Mouse (Mus musculus): ENCODE data around the gene Rftn1. TPM values are rescaled to one million over a fixed set of nuclear protein-coding genes. Genes with fewer than 3 reads are reported as not detected.

Gene Rftn1
- total RNA-seq, 1 experiment = 5.0 TPM

- no peak for TF ChIP-seq ZC3H11A (IDR thresholded peaks at IDR 0.05; ENCODE audit: borderline replicate concordance, low read depth, low read length)
- no peak for TF ChIP-seq MAFK (IDR thresholded peaks at IDR 0.05; ENCODE audit: insufficient read depth, low read depth, low read length)
- TF ChIP-seq ZNF384 (IDR thresholded peaks at IDR 0.05; ENCODE audit: low read depth, low read length) = no peak
- TF ChIP-seq HCFC1 (IDR thresholded peaks at IDR 0.05; ENCODE audit: borderline replicate concordance, insufficient read depth, low read length) = no peak
- TF ChIP-seq CHD2 (IDR thresholded peaks at IDR 0.05; ENCODE audit: low read depth, low read length) = no peak
Measured at GRCm38 (mm10) chr17:50106811-50107210, 83.7 kb downstream of the Rftn1 start.

GRCm38 (mm10) chr17:50104131-50104530 lies 86.3 kb downstream of the Rftn1 start:
- in situ Hi-C loops (cut with MboI; ENCODE audit: low sequenced_read_pairs in 2 of 2, unreplicated experiment in 2 of 2) = no loop called here
- no peaks in the 10 kb centered on the region for H3K4me1 ChIP-seq (ENCODE audit: control insufficient read depth in 2 of 2, insufficient read depth in 2 of 2, low read length in 2 of 2, poor library complexity in 1 of 2)
- no peak overlapping the region for H3K27ac ChIP-seq (ENCODE audit: insufficient read depth, low read depth, low read length, poor library complexity, severe bottlenecking)
- no peaks in the 10 kb centered on the region for H3K9me3 ChIP-seq (ENCODE audit: control insufficient read depth, insufficient read depth, low read depth, low read length)
- TF ChIP-seq ZNF384 (IDR thresholded peaks at IDR 0.05; ENCODE audit: low read depth, low read length) (no peak), MAFK (IDR thresholded peaks at IDR 0.05; ENCODE audit: insufficient read depth, low read depth, low read length) (no peak), CHD2 (IDR thresholded peaks at IDR 0.05; ENCODE audit: low read depth, low read length) (no peak), HCFC1 (IDR thresholded peaks at IDR 0.05; ENCODE audit: borderline replicate concordance, insufficient read depth, low read length) (no peak), ZC3H11A (IDR thresholded peaks at IDR 0.05; ENCODE audit: borderline replicate concordance, low read depth, low read length) (no peak)
- H3K4me3 ChIP-seq (ENCODE audit: insufficient read depth in 1 of 2, low read depth in 1 of 2, low read length in 2 of 2, poor library complexity in 1 of 2, severe bottlenecking in 1 of 2) = no peak overlapping the region
- DNase-seq (ENCODE audit: low read depth, low spot score) = no peak
- no peak overlapping the region for H3K9ac ChIP-seq (ENCODE audit: insufficient read depth, low read depth, low read length, poor library complexity, severe bottlenecking)
- H3K36me3 ChIP-seq (ENCODE audit: control insufficient read depth, insufficient read depth, low read length, poor library complexity, severe bottlenecking) = no peaks in the 10 kb centered on the region

More at GRCm38 (mm10) chr17:50106811-50107210, 83.7 kb downstream of the Rftn1 start:
- Histone ChIP-seq H3K4me3 (ENCODE audit: insufficient read depth in 1 of 2, low read depth in 1 of 2, low read length in 2 of 2, poor library complexity in 1 of 2, severe bottlenecking in 1 of 2) (no peak overlapping the region), H3K27ac (ENCODE audit: insufficient read depth, low read depth, low read length, poor library complexity, severe bottlenecking) (no peak overlapping the region), H3K4me1 (ENCODE audit: control insufficient read depth in 2 of 2, insufficient read depth in 2 of 2, low read length in 2 of 2, poor library complexity in 1 of 2) (no peaks in the 10 kb centered on the region), H3K9me3 (ENCODE audit: control insufficient read depth, insufficient read depth, low read depth, low read length) (no peaks in the 10 kb centered on the region), H3K9ac (ENCODE audit: insufficient read depth, low read depth, low read length, poor library complexity, severe bottlenecking) (no peak overlapping the region), H3K36me3 (ENCODE audit: control insufficient read depth, insufficient read depth, low read length, poor library complexity, severe bottlenecking) (no peaks in the 10 kb centered on the region)
- in situ Hi-C loops (cut with MboI; ENCODE audit: low sequenced_read_pairs in 2 of 2, unreplicated experiment in 2 of 2) = no loop called here
- no peak for DNase-seq (ENCODE audit: low read depth, low spot score)

GRCm38 (mm10) chr17:50101416-50101815 lies 89.1 kb downstream of the Rftn1 start:
- H3K4me3 ChIP-seq (ENCODE audit: insufficient read depth in 1 of 2, low read depth in 1 of 2, low read length in 2 of 2, poor library complexity in 1 of 2, severe bottlenecking in 1 of 2) = no peak overlapping the region
- no peaks in the 10 kb centered on the region for H3K4me1 ChIP-seq (ENCODE audit: control insufficient read depth in 2 of 2, insufficient read depth in 2 of 2, low read length in 2 of 2, poor library complexity in 1 of 2)
- no peaks in the 10 kb centered on the region for H3K9me3 ChIP-seq (ENCODE audit: control insufficient read depth, insufficient read depth, low read depth, low read length)
- no peak for DNase-seq (ENCODE audit: low read depth, low spot score)
- no peaks in the 10 kb centered on the region for H3K36me3 ChIP-seq (ENCODE audit: control insufficient read depth, insufficient read depth, low read length, poor library complexity, severe bottlenecking)
- in situ Hi-C loops (cut with MboI; ENCODE audit: low sequenced_read_pairs in 2 of 2, unreplicated experiment in 2 of 2) = no loop called here
- no peak for TF ChIP-seq ZNF384 (IDR thresholded peaks at IDR 0.05; ENCODE audit: low read depth, low read length)
- no peak for TF ChIP-seq CHD2 (IDR thresholded peaks at IDR 0.05; ENCODE audit: low read depth, low read length)
- TF ChIP-seq MAFK (IDR thresholded peaks at IDR 0.05; ENCODE audit: insufficient read depth, low read depth, low read length) = no peak
- no peak for TF ChIP-seq HCFC1 (IDR thresholded peaks at IDR 0.05; ENCODE audit: borderline replicate concordance, insufficient read depth, low read length)
- TF ChIP-seq ZC3H11A (IDR thresholded peaks at IDR 0.05; ENCODE audit: borderline replicate concordance, low read depth, low read length) = no peak
- no peak overlapping the region for H3K27ac ChIP-seq (ENCODE audit: insufficient read depth, low read depth, low read length, poor library complexity, severe bottlenecking)
- H3K9ac ChIP-seq (ENCODE audit: insufficient read depth, low read depth, low read length, poor library complexity, severe bottlenecking) = no peak overlapping the region

GRCm38 (mm10) chr17:50100070-50100469 lies 90.4 kb downstream of the Rftn1 start:
- Histone ChIP-seq H3K9ac (ENCODE audit: insufficient read depth, low read depth, low read length, poor library complexity, severe bottlenecking) (no peak overlapping the region), H3K4me3 (ENCODE audit: insufficient read depth in 1 of 2, low read depth in 1 of 2, low read length in 2 of 2, poor library complexity in 1 of 2, severe bottlenecking in 1 of 2) (no peak overlapping the region), H3K9me3 (ENCODE audit: control insufficient read depth, insufficient read depth, low read depth, low read length) (no peaks in the 10 kb centered on the region), H3K36me3 (ENCODE audit: control insufficient read depth, insufficient read depth, low read length, poor library complexity, severe bottlenecking) (no peaks in the 10 kb centered on the region), H3K27ac (ENCODE audit: insufficient read depth, low read depth, low read length, poor library complexity, severe bottlenecking) (no peak overlapping the region), H3K4me1 (ENCODE audit: control insufficient read depth in 2 of 2, insufficient read depth in 2 of 2, low read length in 2 of 2, poor library complexity in 1 of 2) (no peaks in the 10 kb centered on the region)
- TF ChIP-seq HCFC1 (IDR thresholded peaks at IDR 0.05; ENCODE audit: borderline replicate concordance, insufficient read depth, low read length) = no peak
- no peak for TF ChIP-seq CHD2 (IDR thresholded peaks at IDR 0.05; ENCODE audit: low read depth, low read length)
- no peak for TF ChIP-seq MAFK (IDR thresholded peaks at IDR 0.05; ENCODE audit: insufficient read depth, low read depth, low read length)
- TF ChIP-seq ZC3H11A (IDR thresholded peaks at IDR 0.05; ENCODE audit: borderline replicate concordance, low read depth, low read length) = no peak
- no peak for TF ChIP-seq ZNF384 (IDR thresholded peaks at IDR 0.05; ENCODE audit: low read depth, low read length)
- DNase-seq (ENCODE audit: low read depth, low spot score) = no peak
- in situ Hi-C loops (cut with MboI; ENCODE audit: low sequenced_read_pairs in 2 of 2, unreplicated experiment in 2 of 2) = no loop called here

GRCm38 (mm10) chr17:50099378-50099777 lies 91.1 kb downstream of the Rftn1 start:
- Histone ChIP-seq H3K4me3 (ENCODE audit: insufficient read depth in 1 of 2, low read depth in 1 of 2, low read length in 2 of 2, poor library complexity in 1 of 2, severe bottlenecking in 1 of 2) (no peak overlapping the region), H3K27ac (ENCODE audit: insufficient read depth, low read depth, low read length, poor library complexity, severe bottlenecking) (no peak overlapping the region), H3K36me3 (ENCODE audit: control insufficient read depth, insufficient read depth, low read length, poor library complexity, severe bottlenecking) (no peaks in the 10 kb centered on the region), H3K4me1 (ENCODE audit: control insufficient read depth in 2 of 2, insufficient read depth in 2 of 2, low read length in 2 of 2, poor library complexity in 1 of 2) (no peaks in the 10 kb centered on the region), H3K9me3 (ENCODE audit: control insufficient read depth, insufficient read depth, low read depth, low read length) (no peaks in the 10 kb centered on the region), H3K9ac (ENCODE audit: insufficient read depth, low read depth, low read length, poor library complexity, severe bottlenecking) (no peak overlapping the region)
- no peak for TF ChIP-seq ZC3H11A (IDR thresholded peaks at IDR 0.05; ENCODE audit: borderline replicate concordance, low read depth, low read length)
- TF ChIP-seq HCFC1 (IDR thresholded peaks at IDR 0.05; ENCODE audit: borderline replicate concordance, insufficient read depth, low read length) = no peak
- no peak for TF ChIP-seq MAFK (IDR thresholded peaks at IDR 0.05; ENCODE audit: insufficient read depth, low read depth, low read length)
- TF ChIP-seq CHD2 (IDR thresholded peaks at IDR 0.05; ENCODE audit: low read depth, low read length) = no peak
- TF ChIP-seq ZNF384 (IDR thresholded peaks at IDR 0.05; ENCODE audit: low read depth, low read length) = no peak
- no peak for DNase-seq (ENCODE audit: low read depth, low spot score)
- in situ Hi-C loops (cut with MboI; ENCODE audit: low sequenced_read_pairs in 2 of 2, unreplicated experiment in 2 of 2) = no loop called here
